Mouse (Mus musculus): ENCODE measurements around the gene Mphosph9. TPM values are rescaled to one million over a fixed set of nuclear protein-coding genes. Genes with fewer than 3 reads are reported as not detected.

Gene Mphosph9
- polyA plus RNA-seq, 1 experiment from 2014 or later = 20.9 TPM

DNA sequence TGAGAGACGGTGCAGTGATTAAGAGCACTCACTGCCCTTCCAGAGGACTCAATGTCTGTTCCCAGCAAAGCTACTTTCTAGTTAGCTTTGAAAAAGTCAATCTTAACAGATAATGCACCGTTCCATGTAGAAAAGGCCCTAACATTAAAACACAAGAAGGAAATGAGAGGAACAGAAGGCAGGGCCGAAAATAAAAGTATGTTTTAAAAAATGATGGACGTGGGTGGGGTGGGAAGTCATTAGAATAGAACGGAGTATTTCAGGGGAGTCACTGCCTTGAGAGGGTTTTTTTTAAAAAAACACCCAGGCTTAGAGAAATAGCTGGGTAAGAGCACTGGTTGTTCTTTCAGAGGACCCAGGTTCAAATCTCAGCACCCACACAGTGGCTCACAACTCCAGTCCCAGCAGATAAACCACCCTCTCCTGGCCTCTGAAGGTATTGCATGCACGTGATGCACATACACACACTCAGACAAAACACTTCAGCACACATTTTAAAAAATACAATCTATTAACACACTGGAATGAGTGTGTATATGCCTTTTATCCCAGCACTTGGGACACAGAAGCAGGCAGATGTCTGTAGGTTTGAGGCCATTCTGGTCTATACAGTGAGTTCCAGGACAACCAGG, 40.0 kb downstream of the Mphosph9 start:
- Histone ChIP-seq H3K36me3 (replicated peaks) (peaks cover 94% of the 10 kb centered on the region), H3K4me1 (no peaks in the 10 kb centered on the region), H3K4me3 (no peak overlapping the region), H3K9me3 (peaks cover 4% of the 10 kb centered on the region; the same call in 1 of the 2 replicates), H3K27ac (no peak overlapping the region), H3K27me3 (ENCODE audit: poor library complexity, severe bottlenecking) (no peaks in the 10 kb centered on the region)
- WGBS = 95% methylated on average over 6 of the region's 6 CpGs
- DNase-seq (ENCODE audit: extremely low spot score, low spot score) = no peak

DNA sequence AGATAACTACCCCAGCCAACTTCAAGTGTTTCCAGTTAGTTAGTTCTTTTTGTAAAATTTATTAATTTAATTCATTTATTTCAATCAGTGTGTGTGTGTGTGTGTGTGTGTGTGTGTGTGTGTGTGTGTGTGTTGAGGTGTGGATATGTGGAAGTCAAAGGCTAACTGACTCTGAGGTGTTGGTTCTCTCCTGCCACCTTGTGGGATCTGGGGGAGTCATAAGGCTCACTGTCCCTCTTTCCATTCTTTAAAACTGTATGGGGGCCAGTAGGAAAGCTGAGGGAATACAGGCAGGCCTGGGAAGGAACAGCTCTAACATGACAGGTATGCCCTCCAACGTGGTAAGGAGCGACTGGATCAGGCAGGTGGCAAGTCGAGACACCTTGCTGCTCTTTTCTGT, 43.4 kb downstream of the Mphosph9 start:
- Histone ChIP-seq H3K9me3 (peaks cover 4% of the 10 kb centered on the region; the same call in 1 of the 2 replicates), H3K27ac (no peak overlapping the region), H3K4me3 (no peak overlapping the region), H3K36me3 (replicated peaks) (peaks cover 94% of the 10 kb centered on the region), H3K27me3 (ENCODE audit: poor library complexity, severe bottlenecking) (no peaks in the 10 kb centered on the region), H3K4me1 (no peaks in the 10 kb centered on the region)
- 68% methylated on average over 3 of the region's 3 CpGs for WGBS
- DNase-seq (ENCODE audit: extremely low spot score, low spot score) = no peak

DNA sequence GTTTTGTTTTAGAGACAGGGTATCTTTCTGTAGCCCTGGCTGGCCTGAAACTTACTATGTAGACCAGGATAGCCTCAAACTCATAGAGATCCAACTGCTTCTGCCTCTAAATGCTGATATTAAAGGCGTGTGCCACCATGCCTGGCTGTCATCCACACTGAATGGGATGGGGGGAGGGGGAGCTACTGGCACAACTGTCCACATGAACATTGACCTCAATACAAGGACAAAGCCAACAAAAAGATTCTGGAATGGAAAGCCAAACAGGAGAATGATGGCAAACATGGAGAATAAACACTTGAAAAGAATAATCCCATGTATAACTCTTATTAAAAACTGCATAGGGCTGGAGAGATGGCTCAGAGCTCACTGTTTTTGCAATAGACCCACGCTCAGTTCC, 44.9 kb downstream of the Mphosph9 start:
- Histone ChIP-seq H3K27ac (no peak overlapping the region), H3K27me3 (ENCODE audit: poor library complexity, severe bottlenecking) (no peaks in the 10 kb centered on the region), H3K9me3 (peaks cover 3% of the 10 kb centered on the region; the same call in 1 of the 2 replicates), H3K4me3 (no peak overlapping the region), H3K36me3 (replicated peaks) (peaks cover 94% of the 10 kb centered on the region), H3K4me1 (no peaks in the 10 kb centered on the region)
- WGBS = 93% methylated on average over 2 of the region's 2 CpGs
- no peak for DNase-seq (ENCODE audit: extremely low spot score, low spot score)

DNA sequence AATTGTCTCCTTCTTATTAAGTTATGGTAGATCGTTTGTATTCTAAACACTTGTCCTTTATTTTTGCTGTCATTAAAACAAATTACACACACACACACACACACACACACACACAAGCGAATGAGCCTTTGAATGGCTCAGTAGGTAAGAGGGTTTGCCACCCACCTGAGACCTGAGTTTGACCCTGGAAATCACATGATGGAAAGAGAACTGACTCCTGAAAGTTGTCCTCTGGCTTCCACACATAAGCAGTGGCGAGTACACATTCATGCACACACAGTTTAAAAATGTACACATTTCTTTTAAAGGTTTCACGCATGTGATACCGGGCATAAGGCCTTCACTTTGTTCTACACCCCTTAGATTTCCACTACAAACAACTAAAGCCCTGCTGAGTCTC, 57.5 kb downstream of the Mphosph9 start:
- H3K27ac ChIP-seq = no peak overlapping the region
- DNase-seq (ENCODE audit: extremely low spot score, low spot score) = no peak
- no peak overlapping the region for H3K4me3 ChIP-seq
- no peaks in the 10 kb centered on the region; the same call in 1 of the 2 replicates for H3K9me3 ChIP-seq
- no peaks in the 10 kb centered on the region for H3K4me1 ChIP-seq
- H3K36me3 ChIP-seq (replicated peaks) = peaks cover 76% of the 10 kb centered on the region
- no peaks in the 10 kb centered on the region for H3K27me3 ChIP-seq (ENCODE audit: poor library complexity, severe bottlenecking)
- 94% methylated on average over 5 of the region's 5 CpGs for WGBS

DNA sequence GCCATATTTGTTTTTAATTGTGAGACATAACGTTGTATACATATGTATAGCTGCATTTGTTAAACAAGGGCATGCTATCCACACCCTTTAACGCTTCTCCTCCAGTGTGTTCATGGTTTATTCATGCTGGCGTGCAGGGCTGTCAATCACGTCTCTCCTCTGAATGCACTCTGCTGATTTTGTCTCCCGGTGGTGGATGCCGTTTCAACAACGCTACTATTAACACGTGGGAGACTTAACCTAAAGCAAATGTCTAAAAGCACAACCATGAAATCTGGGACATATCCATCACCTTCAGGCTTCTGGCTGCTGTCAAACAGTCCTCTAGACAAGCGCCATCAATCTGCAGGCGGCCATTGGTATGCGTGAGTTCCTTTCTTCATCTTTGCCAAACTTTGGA, 58.1 kb downstream of the Mphosph9 start:
- Histone ChIP-seq H3K4me1 (no peaks in the 10 kb centered on the region), H3K27me3 (ENCODE audit: poor library complexity, severe bottlenecking) (no peaks in the 10 kb centered on the region), H3K36me3 (replicated peaks) (peaks cover 76% of the 10 kb centered on the region), H3K9me3 (no peaks in the 10 kb centered on the region; the same call in 1 of the 2 replicates), H3K4me3 (no peak overlapping the region), H3K27ac (no peak overlapping the region)
- DNase-seq (ENCODE audit: extremely low spot score, low spot score) = no peak
- 89% methylated on average over 11 of the region's 11 CpGs for WGBS

DNA sequence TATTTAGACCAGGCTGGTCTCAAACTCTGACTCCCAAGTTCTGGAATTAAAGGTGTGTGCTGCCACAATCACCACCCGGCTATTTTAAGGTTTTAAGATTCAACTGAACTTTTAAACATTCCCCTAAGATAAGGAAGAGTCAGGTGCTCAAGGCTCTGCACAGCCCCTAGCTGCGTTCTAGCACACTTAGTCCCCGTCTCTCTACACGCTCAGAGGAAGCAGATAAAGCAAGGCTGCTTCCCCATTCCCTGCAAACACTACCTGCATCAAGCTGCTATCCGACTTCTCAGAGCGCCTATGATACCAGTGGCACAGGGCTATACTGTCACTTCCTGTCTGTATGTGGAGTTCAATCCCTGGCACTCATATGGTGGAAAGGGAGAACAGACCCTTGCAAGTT, 60.1 kb downstream of the Mphosph9 start:
- 91% methylated on average over 6 of the region's 6 CpGs for WGBS
- no peaks in the 10 kb centered on the region; the same call in 1 of the 2 replicates for H3K9me3 ChIP-seq
- no peak overlapping the region for H3K4me3 ChIP-seq
- no peak overlapping the region for H3K27ac ChIP-seq
- no peak for DNase-seq (ENCODE audit: extremely low spot score, low spot score)
- no peaks in the 10 kb centered on the region for H3K27me3 ChIP-seq (ENCODE audit: poor library complexity, severe bottlenecking)
- peaks cover 85% of the 10 kb centered on the region for H3K36me3 ChIP-seq (replicated peaks)
- H3K4me1 ChIP-seq = no peaks in the 10 kb centered on the region

DNA sequence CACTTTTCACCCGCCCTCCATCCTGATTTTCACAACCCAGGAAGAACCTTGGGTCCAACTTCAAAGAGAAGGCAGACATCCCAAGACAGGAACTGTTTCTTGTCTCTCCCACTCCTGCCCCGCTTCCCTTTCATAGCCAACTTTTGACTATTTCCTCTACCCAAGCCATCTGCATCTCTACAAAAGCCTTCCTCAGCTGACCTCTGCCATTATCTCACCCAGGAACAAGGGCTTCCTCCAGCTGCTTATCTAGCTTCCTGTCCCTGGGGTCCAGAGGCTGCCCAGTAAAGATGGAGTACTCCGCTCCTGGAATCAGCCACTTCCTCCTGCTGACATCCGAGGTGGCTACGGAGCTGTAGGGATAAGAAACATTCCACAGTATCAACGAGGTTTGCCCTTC, 61.0 kb downstream of the Mphosph9 start:
- DNase-seq (ENCODE audit: extremely low spot score, low spot score) = no peak
- Histone ChIP-seq H3K27ac (no peak overlapping the region), H3K9me3 (no peaks in the 10 kb centered on the region; the same call in 1 of the 2 replicates), H3K27me3 (ENCODE audit: poor library complexity, severe bottlenecking) (no peaks in the 10 kb centered on the region), H3K4me3 (no peak overlapping the region), H3K4me1 (no peaks in the 10 kb centered on the region), H3K36me3 (replicated peaks) (peaks cover 90% of the 10 kb centered on the region)
- WGBS = 94% methylated on average over 6 of the region's 6 CpGs

DNA sequence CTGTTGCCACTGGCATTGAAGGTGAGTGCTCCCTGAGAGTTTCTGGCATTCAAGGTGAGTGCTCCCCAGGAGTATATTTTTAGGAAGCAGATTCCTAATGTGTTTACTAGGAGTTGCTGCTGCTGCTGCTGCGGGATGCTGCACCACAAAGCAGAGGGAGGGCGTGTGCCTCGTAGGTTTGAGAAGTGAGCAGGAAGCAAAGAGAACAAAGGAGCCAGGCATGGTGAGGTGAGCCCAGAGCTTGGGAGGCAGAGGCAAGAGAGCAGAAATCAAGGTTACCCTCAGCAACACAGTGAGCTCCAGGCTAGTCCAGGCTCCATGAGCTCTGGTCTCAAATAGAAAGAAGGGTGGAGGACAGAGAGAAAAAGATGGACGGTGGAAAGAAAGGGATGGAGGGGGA, 64.5 kb downstream of the Mphosph9 start:
- Histone ChIP-seq H3K4me3 (no peak overlapping the region), H3K27ac (no peak overlapping the region), H3K9me3 (no peaks in the 10 kb centered on the region), H3K27me3 (ENCODE audit: poor library complexity, severe bottlenecking) (no peaks in the 10 kb centered on the region), H3K4me1 (no peaks in the 10 kb centered on the region), H3K36me3 (replicated peaks) (peaks cover 89% of the 10 kb centered on the region)
- DNase-seq (ENCODE audit: extremely low spot score, low spot score) = no peak
- WGBS = 87% methylated on average over 4 of the region's 4 CpGs

DNA sequence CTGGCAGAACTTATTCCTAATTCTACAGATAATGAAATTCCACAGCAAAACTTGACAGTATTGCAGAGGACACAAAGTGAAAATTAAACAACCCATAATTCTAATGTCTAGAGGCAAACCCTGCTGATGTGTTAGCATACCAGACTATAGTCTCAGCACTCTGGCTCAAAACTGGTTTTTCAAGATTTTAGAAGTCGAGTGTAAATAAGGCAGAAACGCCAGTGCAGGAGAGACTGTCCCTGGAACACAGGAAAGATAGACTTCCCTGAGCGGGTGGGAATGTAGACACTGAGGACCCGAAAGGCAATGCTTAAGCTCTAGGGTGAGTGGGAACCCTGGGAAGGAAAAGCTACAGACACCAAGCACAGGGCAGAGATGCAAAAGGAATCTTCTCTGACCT, 65.7 kb downstream of the Mphosph9 start:
- Histone ChIP-seq H3K9me3 (no peaks in the 10 kb centered on the region), H3K4me3 (no peak overlapping the region), H3K36me3 (replicated peaks) (peaks cover 98% of the 10 kb centered on the region), H3K4me1 (no peaks in the 10 kb centered on the region), H3K27me3 (ENCODE audit: poor library complexity, severe bottlenecking) (no peaks in the 10 kb centered on the region), H3K27ac (no peak overlapping the region)
- no peak for DNase-seq (ENCODE audit: extremely low spot score, low spot score)
- 86% methylated on average over 4 of the region's 4 CpGs for WGBS

DNA sequence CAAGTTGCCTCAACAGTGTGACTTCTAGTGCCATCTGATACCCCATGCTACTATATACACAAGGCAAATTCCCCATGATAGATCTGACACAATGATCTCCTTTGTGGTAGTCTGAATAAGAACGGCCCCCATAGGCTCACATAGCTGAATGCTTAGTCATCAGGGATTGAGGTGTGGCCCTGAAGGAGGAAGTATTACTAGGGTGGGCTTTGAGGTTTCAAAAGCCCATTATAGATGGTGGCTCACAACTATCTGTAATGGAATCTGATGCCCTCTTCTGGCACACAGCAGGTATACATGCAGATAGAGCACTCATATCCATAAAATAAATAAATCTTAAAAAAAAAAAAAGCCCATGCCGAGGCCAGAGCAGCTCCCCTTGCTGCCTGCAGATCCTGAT, 68.6 kb downstream of the Mphosph9 start:
- H3K4me3 ChIP-seq = no peak overlapping the region
- DNase-seq (ENCODE audit: extremely low spot score, low spot score) = no peak
- no peak overlapping the region for H3K27ac ChIP-seq
- no peaks in the 10 kb centered on the region for H3K27me3 ChIP-seq (ENCODE audit: poor library complexity, severe bottlenecking)
- 73% methylated on average over 2 of the region's 2 CpGs for WGBS
- peaks cover 97% of the 10 kb centered on the region for H3K36me3 ChIP-seq (replicated peaks)
- no peaks in the 10 kb centered on the region for H3K9me3 ChIP-seq
- no peaks in the 10 kb centered on the region for H3K4me1 ChIP-seq

DNA sequence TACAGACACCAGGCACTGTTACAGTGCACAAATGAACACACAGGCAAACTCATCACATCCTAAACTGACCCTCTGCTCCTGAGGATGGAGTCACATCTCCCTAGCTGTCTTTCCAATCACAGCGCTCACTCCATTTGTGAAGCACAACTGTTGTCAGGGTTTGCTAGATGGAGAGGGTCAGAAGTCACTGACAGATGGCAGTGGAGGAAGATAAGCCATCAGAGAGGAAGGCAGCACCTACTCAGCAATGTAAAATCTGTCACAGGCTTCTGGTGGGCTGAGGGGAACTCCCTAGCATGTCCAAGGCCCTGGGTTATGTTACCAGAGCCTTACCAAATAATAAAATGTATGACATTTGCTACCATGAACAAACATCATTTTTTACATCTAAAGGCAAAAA, 69.7 kb downstream of the Mphosph9 start:
- no peak overlapping the region for H3K4me3 ChIP-seq
- H3K27me3 ChIP-seq (ENCODE audit: poor library complexity, severe bottlenecking) = no peaks in the 10 kb centered on the region
- H3K4me1 ChIP-seq = no peaks in the 10 kb centered on the region
- no peaks in the 10 kb centered on the region for H3K9me3 ChIP-seq
- H3K36me3 ChIP-seq (replicated peaks) = peaks cover 97% of the 10 kb centered on the region
- no peak overlapping the region for H3K27ac ChIP-seq
- DNase-seq (ENCODE audit: extremely low spot score, low spot score) = no peak
- WGBS = 100% methylated on average over 1 of the region's 1 CpGs

DNA sequence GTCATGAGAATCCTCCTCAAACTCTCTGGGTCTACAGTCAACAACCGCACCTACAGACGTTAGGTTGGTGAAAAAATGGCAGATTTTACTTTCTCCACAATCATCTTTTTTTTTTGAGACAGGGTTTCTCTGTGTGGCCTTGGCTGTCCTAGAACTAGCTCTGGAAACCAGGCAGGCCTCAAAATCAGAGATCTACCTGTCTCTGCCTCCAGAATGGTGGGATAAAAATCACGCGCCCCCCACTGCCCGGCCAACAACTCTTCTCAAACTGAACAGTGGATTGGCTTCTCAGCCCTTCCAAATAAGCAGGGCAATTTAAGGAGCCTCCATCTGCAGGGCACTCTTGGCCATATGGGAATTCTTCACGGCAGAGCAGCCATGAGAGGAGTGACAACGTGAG, 72.6 kb downstream of the Mphosph9 start:
- H3K36me3 ChIP-seq (replicated peaks) = peaks cover 73% of the 10 kb centered on the region
- DNase-seq (ENCODE audit: extremely low spot score, low spot score) = no peak
- no peaks in the 10 kb centered on the region for H3K9me3 ChIP-seq
- H3K4me1 ChIP-seq = peaks cover 11% of the 10 kb centered on the region
- no peaks in the 10 kb centered on the region for H3K27me3 ChIP-seq (ENCODE audit: poor library complexity, severe bottlenecking)
- H3K27ac ChIP-seq = no peak overlapping the region
- WGBS = 94% methylated on average over 7 of the region's 7 CpGs
- H3K4me3 ChIP-seq = no peak overlapping the region

DNA sequence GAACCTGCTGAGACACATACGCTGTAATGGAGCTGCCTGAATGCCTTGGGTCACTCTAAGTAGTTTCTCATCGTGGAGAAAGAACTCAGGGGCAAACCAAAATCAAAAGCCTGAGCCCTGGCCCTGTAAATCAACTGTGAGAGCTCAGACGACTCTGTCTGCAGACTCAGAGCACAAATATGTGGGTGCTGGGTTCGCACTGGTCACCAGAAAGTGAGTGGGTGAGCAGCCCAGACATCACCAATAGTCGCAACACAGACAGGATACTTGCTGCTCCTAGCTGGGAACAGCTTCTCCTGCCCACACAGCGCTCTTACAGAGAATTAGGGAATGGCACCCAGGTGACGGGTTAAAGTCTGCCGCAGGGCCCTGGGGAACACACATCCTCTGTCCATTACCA, 74.2 kb downstream of the Mphosph9 start:
- no peak for DNase-seq (ENCODE audit: extremely low spot score, low spot score)
- peaks cover 58% of the 10 kb centered on the region for H3K36me3 ChIP-seq (replicated peaks)
- WGBS = 89% methylated on average over 8 of the region's 8 CpGs

More for the DNA sequence above, 74.2 kb downstream of the Mphosph9 start:
- Histone ChIP-seq H3K27ac (no peak overlapping the region), H3K4me1 (peaks cover 20% of the 10 kb centered on the region), H3K4me3 (no peak overlapping the region), H3K9me3 (no peaks in the 10 kb centered on the region), H3K27me3 (ENCODE audit: poor library complexity, severe bottlenecking) (peaks cover 4% of the 10 kb centered on the region; the same call in 1 of the 2 replicates)
